Mouse (Mus musculus): ENCODE results near the gene Zswim3.

Gene Zswim3

DNA sequence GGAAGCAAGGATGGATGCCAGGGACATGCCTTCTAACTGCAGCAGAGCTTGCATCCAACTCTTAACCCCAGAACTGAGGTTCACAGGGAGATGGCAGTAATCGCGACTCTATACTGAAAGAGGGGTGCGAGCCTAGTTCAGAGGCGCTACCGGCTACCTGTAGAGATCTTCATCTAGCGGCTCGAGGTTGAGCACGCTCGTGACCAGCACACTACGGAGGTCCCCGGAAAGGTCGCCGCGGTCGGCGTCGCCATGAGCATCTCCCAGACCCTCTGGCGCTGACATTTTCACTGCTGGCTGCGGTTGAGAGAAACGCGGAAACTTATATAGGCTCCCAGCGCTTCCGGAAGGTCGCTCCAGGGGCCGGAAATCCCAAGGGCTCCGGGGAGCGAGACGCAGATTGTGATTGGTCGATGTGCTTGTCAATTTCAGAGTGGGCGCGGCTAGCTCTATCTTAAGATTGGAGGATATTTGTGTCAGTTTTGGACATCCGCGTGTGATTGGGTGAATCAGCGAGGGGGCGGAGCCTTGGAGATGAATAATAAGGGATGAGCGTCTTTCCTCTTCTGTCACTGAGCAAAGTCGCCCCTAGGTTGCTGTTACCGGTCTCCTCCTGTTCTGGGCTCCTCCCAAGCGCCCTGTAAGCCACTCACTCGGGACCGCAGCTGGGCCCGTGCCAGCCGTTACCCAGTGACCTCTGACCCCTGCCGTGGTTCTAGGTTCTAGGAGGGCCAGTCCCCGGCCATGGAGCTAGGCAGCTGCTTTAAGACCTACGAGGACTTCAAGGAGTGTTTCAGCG, at the start of gene Zswim3, which contains the start of gene Acot8:
Zswim3 (plus strand) TSS at position 566 of the 799 bp plus-strand sequence.
Acot8 (minus strand) TSS at position 350 of the 799 bp plus-strand sequence.
- DNase-seq (ENCODE audit: low read depth, low spot score), result peak; percentile 97

DNA sequence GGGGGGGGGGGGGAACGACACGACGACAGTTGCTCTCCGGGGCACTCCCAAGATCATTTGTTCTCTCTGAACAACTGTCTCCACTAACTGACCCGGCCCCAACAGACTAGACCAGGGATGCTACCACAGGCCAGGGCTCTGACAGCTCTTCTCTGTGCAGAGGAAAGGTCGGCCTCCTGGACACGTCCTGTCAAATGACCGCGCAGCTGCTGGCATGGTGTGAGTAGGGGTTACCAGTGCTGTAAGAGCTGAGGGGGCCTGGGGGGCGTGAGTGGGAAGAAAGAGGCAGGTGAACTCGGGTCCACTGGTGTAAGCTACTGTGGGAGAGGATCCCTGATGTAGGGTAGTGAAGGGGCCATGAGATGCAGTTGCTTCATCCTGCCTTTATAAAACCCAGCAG, 47.1 kb upstream of the Zswim3 start:
- DNase-seq (ENCODE audit: low read depth, low spot score), result no peak

DNA sequence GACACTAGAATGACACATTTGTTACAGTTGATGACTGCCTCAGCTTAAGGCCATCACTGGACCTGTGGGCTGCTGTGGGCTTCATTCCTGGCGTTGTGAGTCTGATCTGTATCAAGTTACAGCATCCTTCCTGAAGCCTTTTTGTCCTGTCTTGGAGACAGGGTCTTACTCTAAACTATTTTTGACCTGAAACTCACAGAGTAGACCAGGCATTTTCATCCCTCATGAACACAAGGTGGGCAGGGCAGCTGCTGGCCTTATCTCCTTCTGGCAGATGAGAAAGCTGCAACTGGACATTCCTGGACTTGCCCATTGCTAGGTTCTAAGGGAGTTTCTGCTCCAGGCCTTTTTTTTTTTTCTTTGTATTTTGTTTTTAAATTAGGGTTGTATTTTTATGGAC, 46.2 kb upstream of the Zswim3 start:
- DNase-seq (ENCODE audit: low read depth, low spot score), result no peak

DNA sequence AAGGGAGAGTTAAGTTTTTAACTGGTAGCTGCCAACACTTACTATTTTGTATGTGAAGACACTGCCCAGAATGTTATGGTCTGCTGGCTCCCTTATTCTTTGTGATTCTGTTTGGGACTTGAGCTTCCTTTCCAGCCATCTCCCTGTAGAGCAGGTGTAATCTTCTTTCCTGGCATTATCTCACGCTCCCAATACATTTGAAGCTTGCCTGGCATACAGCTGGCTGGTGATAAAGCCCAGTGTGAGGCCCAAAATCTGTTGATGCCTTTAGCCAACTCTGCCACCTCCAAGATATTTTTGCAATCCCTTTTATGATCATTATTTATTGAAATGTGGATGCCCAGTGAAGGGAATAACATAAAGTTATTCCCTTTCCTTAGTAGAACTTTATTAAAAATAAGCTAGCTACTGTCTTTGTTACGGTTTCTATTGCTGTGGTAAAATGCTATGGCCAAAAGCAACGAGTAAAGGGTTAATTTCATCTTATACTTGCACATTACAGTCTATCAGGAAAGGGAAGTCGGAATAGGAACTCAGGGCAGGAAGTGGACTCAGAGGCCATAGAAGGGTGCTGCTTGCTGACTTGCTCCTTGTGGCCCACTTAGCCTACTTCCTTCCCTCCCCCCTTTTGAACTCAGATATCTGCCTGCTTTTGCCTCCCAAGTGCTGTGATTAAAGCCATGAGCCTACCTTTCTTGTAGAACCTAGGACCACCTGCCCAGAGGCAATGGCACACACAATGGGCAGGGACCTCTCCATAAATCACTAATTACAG, 44.7 kb upstream of the Zswim3 start:
- DNase-seq (ENCODE audit: low read depth, low spot score), result no peak

DNA sequence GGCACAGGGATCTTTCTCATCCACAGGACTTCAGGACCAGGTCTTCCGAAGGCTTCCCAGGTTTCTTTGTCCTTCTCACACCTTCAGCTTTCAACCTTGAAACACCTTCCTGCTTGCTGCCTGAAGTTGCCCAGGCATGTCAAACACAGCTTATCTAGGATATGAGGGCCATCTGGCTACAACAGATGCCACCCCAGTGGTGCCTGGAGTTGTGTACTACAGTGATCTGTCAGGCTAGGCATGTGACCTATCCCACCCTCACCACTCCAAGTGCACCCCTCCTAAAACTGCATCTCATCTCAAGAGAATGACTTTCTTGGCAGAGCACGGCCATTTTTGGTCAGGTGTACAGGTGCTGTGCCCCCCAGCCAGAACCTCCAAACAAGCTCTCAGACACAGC, 43.4 kb upstream of the Zswim3 start:
- no peak for DNase-seq (ENCODE audit: low read depth, low spot score)

DNA sequence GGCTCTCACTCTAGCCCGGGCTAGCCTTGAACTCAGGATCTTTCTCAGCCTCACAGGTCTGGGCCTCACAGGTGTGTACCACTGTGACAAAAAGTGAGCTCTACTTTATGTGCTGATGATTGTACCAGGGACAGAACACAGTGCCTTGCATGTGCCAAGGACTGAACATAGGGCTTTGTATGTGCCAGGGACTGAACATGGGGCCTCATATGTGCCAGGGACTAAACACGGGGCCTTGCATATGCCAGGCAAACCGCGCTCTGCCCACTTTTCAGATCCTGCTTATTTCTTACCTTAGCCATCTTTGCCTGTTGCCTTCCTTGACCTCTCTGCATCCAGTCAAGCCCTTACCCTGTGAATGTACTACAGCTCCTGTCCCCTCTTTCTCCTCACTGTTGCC, 42.9 kb upstream of the Zswim3 start:
- DNase-seq (ENCODE audit: low read depth, low spot score), result no peak

DNA sequence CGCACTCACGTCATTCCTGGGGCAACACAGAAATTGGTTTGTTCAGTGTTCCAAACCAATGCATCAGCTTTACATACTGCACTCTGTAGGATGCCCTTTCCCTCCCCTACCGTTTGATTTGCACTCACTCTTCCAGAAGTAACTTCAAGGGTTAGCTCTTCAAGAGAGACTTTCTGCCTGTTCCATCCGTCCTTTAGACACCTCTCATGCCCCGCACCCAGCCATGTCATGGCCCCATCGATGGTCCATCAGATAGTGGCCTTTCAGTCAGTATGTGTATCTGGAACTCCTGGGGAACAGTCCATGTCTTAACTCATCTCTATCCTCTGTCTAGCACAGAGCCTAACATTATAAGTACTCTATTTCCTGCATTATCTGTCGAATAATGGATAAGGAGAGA, 42.3 kb upstream of the Zswim3 start:
- no peak for DNase-seq (ENCODE audit: low read depth, low spot score)

DNA sequence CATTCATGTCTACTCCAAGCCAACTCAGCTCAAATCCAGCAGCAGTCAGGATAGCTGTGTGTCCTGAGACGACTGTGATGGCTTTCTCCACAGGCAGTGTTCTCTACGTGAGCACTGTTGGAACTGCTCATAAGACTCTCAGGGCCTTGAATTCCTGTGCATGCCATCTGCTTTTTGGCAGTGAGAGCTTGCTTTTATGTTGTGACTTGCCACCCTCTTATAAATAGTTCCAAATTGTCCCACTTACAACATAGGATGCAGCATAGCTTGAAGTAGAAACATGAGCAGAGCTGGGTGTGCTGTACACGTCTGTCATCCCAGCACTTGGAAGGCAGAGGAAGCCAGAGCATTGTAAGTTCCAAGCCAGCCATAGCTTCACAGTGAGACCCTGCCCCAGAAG, 39.1 kb upstream of the Zswim3 start:
- DNase-seq (ENCODE audit: low read depth, low spot score), result no peak

DNA sequence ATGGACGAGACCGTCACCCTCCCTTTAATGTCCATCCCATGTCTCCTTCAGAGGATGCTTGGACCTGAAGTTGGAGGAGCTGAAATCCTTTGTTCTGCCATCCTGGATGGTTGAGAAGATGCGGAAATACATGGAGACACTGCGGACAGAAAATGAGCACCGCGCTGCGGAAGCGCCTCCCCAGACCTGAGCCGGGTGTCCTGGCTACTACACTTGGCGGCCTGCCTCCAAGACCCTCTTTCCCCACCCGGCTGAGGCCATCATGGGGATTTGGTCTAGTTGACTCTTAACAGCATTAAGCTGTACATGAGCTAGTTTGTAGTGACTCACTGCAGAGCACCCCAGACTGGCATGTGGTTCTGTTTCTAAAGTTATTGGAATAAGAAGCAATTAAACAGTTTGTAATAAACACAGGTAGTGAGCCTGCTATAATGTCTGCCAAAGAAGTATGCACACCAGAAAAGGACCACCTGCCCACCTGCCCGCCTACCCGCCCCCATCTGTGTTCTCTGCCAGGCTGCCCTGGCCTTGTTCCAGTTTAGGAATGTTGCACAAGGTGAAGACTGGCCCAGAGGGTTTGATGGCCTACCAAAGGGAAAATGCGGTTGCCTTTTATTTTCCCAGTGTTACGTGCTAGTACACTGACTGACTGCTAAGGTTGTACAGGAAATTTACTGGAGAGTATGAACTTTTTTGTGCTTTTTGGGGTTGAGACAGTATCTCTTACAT, 36.9 kb upstream of the Zswim3 start:
- no peak for DNase-seq (ENCODE audit: low read depth, low spot score)

DNA sequence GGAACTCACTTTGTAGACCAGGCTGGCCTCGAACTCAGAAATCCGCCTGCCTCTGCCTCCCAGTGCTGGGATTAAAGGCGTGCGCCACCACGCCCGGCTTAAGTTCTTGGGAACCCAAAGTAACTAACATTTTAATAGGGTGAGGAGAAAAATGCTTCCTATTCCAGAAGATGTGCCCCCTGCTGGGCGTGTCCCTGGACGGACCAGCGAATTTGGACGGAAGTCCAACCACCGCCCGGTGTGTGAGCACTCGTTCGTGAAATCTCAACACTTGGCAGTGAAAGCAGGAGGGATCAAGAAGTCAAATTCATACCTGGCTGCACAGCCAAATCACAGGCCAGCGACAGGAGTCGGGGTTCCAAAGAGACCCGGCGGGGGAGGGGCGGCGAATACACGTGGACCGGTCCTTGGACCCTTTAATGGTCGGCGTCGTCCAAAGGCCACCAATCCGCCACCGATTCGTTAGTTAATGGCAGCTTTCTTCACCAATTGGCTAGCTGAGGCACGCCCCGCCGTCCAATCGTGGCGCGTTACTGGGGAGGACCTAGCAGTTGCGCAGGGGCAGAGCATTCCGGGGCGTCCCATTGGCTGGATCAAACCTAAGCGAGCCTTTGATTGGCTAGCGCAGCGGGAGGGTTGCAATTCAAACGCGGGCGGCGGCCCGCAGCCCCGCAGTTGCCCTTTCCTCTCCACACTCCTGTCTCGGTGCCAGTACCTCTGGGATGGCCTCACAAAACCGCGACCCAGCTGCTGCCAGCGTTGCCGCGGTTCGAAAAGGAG, 35.5 kb upstream of the Zswim3 start, which contains the start of gene Ube2c:
Ube2c (plus strand) TSS at position 641 of the 780 bp plus-strand sequence.
- DNase-seq (ENCODE audit: low read depth, low spot score), result peak; percentile 97

DNA sequence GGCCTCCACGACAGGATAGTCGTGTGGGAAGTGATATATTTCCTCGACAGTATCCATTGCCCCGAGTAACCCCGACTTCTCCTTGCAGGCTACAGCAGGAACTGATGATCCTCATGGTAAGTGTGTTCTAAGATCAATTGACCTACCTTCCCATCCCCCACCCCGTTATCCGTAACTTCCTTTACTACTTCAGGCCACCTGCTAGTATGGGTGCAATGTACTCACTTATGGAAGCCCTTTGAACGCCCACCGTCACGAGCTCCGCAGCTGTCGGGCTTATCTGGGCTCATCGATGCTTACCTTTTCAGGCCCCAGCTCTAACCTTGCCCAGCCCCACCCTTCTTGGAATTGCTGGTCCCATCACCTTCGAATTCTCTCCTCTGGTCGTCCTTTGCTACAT, 34.6 kb upstream of the Zswim3 start:
- DNase-seq (ENCODE audit: low read depth, low spot score), result no peak

DNA sequence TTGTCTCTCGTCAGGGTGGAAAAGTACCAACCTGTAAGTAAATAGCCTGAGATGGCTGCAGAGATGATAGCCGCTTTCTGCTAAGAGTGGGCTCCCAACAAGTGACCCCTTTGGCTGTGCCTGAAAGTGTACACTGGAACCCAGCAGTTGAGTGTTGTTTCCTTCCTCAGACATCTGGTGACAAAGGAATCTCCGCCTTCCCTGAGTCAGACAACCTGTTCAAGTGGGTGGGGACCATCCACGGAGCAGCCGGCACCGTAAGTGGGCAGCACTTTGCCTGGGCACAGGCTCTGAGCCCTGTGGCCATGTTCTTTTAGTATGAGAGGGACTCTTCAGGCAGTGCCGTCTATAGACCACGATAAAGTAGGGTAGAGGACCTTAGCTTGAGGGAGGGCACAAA, 33.8 kb upstream of the Zswim3 start:
- DNase-seq (ENCODE audit: low read depth, low spot score), result no peak

DNA sequence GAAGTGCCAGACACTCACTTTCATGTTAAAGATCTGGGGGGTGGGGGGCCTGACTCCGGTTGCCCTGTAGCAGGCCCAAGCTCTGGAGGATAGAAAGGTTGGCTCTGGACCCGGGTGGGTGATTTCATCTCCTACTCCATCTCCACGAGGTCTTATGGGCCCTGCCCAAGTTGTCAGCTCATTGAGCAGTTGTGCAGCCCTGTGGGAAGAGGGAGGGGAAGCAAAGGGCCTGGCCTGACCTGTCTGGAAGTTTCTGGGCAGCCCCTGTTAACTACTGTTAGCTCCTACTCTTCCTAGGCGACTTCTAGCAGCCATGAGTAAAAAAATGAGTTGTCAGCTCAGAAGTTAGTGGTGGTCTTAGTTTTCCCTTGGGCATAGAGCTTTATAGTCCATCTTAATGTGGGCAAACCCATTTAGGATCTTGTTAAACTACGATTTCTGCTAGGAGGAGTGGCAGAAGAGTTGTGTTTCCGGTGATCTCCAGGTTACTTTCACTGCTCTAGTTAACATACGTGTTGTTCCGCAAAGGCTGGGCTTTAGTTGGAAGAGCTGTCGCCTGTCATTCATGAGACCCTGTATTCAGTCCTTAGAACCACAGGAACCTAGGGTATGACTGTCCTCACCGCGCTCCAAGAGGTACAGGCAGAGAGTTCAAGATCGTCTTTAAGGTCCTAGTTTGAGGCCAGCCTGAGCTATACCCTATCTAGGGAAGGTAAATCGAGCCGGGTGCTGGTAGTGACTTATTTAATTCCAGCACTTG, 31.5 kb upstream of the Zswim3 start:
- no peak for DNase-seq (ENCODE audit: low read depth, low spot score)

DNA sequence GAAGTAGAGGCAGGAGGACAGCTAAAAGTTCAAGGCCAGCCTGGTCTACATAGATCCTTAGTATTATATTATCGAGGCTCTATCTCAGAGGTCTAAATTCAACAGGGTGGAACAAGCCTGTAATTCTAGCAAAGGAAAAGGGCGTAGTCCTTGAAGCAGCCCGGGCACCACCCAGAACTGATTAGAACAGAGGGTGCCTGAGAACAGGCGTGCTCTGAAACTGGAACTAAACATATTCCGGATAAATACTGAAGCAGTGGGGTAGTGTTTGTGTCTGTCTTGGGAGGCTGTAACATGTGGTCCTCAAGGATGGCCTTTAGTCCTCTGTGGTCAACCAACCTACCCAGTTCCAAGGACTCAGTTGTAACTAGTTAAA, 30.9 kb upstream of the Zswim3 start:
- DNase-seq (ENCODE audit: low read depth, low spot score), result no peak

DNA sequence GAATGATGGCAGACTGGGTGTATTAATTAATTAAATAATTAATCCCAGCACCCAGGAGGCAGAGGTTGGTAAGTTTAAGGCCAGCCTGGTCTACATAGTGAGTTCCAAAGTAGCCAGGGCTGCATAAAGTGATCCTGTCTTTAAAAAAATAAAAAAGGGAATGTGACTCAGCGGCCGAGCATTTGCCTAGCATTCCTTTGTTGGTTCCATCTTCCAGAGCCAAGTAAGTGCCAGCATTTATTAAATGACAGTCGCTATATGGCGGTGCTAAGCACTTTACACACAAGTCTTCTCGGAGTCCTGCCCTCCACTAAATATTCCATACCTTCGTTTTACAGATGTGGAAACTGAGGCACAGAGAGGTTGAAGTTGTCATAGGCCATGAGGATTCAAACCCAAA, 28.8 kb upstream of the Zswim3 start:
- DNase-seq (ENCODE audit: low read depth, low spot score), result no peak

DNA sequence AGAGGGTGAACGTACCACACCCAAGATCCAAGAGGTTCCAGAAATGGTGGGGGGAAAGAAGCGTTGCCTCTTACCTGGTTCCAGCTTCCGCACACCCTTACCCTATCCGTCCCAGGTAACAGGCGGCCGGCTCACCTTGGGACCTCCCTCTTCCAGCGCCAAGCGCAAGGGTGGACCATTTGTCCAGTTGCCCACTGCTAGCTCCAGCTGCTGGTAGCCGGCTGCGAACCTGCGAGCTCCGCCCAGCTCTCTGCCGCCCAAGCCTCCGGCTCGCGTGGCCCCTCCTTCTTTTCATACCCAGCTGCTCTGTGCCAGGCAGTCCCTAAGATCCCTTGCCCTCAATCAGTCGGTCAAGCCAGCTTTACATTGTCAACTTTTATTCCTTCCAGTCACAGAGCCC, 28.1 kb upstream of the Zswim3 start:
- DNase-seq (ENCODE audit: low read depth, low spot score), result no peak

DNA sequence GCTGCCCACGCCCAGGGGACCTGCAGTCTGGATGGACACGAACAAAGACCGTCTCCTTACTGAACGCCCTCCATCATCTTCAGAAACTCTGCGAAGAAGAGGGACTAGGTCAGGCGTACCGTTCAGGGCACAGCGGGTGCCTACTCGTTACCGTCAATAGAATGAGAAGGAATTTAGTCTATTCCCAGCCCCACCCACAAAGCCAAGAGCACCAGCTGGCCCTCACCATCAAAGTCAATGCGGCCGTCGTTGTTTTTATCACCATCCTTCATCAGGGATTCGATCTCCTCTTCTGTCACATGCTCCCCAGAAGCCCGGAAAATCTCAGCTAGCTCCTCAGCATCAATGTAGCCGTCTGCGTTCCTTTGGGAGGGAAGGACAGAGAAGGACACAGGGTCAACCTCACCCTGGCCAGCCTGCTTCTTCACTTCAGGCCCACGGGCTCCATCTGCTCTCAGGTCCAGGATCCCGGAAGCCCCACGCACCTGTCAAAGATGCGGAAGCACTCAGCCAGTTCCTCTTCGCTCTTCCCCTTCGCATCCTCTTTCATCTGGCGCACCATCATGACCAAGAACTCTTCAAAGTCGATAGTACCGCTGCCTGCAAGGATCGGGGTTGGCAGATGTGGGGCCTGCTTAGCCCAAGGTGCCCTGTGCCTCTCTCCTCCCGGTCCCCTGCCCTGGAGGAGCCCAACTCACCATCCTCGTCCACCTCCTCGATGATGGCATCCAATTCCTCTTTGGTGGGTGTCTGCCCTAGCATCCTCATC, 27.5 kb upstream of the Zswim3 start:
- DNase-seq (ENCODE audit: low read depth, low spot score), result no peak

DNA sequence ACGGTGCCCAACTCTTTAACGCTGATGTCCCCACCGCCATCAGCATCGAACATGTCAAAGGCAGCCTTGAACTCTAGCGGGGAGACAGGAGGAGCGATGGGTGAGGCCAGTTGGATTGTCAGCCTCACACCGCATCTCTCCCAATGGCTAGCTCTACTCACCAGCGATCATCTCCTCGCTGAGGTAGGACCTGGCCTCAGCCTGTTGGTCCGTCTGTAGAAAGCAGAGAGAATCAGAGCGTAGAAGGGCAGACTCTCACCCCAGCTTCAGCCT, 26.9 kb upstream of the Zswim3 start:
- no peak for DNase-seq (ENCODE audit: low read depth, low spot score)

DNA sequence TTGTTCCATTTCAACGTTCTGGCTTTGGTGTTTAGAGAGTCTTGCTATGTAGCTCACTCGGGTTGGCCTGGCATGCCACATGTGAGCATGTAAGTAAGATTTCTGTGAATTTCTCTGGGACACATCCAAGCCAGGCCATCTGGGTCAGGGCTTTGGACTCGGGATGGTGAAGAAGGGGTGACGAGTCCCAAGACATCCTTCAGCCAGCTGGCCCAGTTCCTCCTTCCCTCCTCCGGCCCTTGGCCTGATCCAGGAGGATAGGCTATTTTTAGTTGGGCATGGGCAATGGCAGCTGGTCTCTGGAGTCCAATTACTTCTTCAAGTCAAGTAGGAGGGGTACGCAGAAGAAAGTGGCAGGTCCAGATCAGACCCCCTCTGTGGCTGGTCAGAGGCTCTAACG, 26.1 kb upstream of the Zswim3 start:
- DNase-seq (ENCODE audit: low read depth, low spot score), result no peak

DNA sequence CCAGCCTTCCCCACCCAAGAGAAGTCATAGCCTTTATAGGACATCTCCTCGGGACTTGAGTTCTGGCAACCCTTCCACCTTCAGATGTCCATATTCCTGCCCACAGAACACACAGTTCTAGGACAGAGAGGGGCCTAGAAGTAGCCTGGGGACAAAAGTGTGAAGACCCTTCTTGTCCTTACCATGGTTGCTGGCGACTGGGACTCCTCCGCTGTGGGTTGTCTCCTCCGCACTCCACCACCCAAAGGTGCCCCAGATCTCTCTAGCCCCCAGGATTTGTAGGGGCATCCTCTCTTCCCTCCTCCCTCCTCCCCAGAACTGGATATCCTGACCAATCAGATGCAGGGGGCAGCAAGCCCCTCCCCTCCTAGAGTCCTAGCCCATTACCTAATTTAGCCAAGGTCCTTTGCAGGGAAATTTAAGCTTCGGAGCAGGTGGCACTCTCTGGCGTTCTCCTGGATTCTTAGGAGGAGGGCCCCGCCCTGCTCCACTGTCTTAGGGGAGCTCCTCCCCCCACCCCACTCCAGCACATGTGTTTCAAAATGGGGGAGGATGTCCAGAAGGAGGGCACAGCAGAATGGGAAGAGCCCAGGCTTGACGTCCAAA, 25.3 kb upstream of the Zswim3 start, which contains the start of gene Tnnc2:
Tnnc2 (minus strand) TSS at position 487 of the 606 bp plus-strand sequence.
- no peak for DNase-seq (ENCODE audit: low read depth, low spot score)

Data from brain, embryonic 18.5 days (tissue).